Mouse (Mus musculus): ENCODE data around the gene Loxl1.

GRCm38 (mm10) chr9:58242696-58243095 is 70.3 kb downstream of the Loxl1 start:
- TF ChIP-seq CTCF (IDR thresholded peaks at IDR 0.05; ENCODE audit: borderline replicate concordance, insufficient read depth, low read depth, low read length) = no peak
- no peak for TF ChIP-seq POLR2A (IDR thresholded peaks at IDR 0.05; ENCODE audit: borderline replicate concordance, insufficient read depth, low read length)
